Mouse (Mus musculus): ENCODE measurements around the gene Zfp667. TPM values are rescaled to one million over a fixed set of nuclear protein-coding genes. Genes with fewer than 3 reads are reported as not detected.
"Not testable (repeated sequence)": the region's sequence is repeated elsewhere in the genome, so short reads cannot be mapped to it uniquely, and the experiment has no call there.

Gene Zfp667
- 6.8 and 15.9 TPM in 2 replicates for total RNA-seq (2017)

GRCm38 (mm10) chr7:6285842-6286705, at the start of gene Zfp667:
Gene Zfp667 (plus strand): TSS chr7:6286579.
- ATAC-seq (replicated peaks in 1 of 2; ENCODE audit: insufficient read depth in 1 of 2, low FRiP score in 2 of 2, low TSS enrichment in 1 of 2, low read depth in 1 of 2, poor library complexity in 2 of 2, severe bottlenecking in 2 of 2) = peak; percentile 68 to 73

DNA sequence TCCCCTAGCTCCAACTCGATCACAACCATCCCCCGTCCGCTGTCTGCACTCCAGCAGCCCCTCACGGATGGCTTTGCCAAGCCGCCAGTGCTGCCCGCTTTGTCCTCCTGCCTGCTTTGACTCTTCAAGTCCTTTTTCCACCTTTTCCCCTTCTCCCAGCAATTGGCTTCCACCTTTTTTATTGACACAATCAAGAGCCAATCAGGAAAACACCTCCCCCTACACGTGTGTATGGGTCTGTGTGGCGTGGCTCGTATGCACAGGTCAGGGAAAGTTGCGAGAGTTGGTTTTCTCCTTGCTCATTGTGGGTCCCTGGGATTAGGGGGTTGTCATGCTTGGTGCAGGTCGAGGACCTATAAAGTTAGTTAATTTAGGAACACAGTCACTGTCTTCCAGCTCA, 46.6 kb upstream of the Zfp667 start:
- no peak for ATAC-seq (replicated peaks in 1 of 2; ENCODE audit: insufficient read depth in 1 of 2, low FRiP score in 2 of 2, low TSS enrichment in 1 of 2, low read depth in 1 of 2, poor library complexity in 2 of 2, severe bottlenecking in 2 of 2)

DNA sequence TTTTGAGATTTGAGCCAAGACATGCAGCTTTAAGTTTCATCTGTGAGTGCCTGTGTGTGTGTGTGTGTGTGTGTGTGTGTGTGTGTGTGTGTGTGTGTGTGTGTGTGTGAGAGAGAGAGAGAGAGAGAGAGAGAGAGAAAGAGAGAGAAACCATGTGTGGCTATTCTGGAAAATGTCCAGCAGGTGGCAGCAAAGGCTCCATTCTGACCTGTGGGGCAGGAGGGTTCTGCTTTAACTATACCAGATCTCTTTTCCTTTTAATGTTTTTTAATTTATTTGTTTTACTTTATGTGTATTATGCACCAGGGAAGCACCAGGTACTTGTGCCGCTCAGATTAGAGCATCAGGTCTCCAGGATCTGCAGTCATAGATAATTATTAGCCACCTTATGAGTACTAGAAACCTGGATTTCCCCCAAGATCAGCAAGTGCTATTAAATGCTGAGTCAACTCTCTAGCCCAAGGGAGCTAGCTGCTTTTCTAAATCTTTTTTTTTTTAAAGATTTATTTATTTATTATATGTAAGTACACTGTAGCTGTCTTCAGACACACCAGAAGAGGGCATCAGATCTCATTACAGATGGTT, 45.4 kb upstream of the Zfp667 start:
- peak; percentile 56 to 80 for ATAC-seq (replicated peaks in 1 of 2; ENCODE audit: insufficient read depth in 1 of 2, low FRiP score in 2 of 2, low TSS enrichment in 1 of 2, low read depth in 1 of 2, poor library complexity in 2 of 2, severe bottlenecking in 2 of 2)

DNA sequence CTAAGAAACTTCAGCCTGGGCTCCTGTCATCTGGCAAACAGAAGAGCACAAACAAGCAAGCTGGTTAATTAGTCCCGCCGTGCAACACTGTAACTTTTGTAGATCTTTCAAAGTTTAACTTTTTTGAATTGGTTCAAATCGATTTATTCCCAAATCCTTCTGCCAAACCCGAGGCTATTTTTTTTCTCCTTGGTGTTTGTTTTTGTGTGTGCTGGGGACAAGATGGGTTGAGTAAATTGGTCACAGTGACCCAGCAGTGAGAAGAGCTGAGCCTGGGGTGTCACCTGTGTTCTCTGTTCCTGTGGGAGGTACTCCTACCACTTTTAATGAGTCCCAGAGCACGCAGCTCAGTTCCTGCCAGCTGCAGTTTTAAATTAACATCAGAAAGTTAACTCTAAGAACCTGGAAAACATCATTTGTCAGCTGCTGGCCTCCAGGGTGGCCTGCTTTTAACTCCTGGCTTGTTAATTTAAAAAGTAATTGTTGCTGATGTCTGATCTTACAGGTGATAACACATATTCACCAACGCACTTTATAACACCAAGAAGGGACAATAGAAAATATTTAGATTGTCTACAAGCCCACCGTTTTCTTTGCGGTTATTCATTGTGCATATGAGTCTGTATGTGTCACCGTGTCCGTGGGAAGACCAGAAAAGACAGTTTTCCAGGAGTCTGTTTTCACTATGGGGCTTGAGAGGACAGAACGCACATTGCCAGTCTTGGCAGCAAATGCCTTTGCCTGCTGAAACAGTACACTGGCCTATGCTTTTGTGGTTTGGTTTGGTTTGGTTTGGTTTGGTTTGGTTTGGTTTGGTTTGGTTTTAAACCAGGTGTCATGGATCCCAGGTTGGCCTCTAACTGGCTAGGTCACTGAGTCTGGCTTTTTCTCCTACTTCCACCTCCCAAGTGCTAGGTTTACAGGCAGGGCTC, 41.8 kb upstream of the Zfp667 start:
- no peak for ATAC-seq (replicated peaks in 1 of 2; ENCODE audit: insufficient read depth in 1 of 2, low FRiP score in 2 of 2, low TSS enrichment in 1 of 2, low read depth in 1 of 2, poor library complexity in 2 of 2, severe bottlenecking in 2 of 2)

DNA sequence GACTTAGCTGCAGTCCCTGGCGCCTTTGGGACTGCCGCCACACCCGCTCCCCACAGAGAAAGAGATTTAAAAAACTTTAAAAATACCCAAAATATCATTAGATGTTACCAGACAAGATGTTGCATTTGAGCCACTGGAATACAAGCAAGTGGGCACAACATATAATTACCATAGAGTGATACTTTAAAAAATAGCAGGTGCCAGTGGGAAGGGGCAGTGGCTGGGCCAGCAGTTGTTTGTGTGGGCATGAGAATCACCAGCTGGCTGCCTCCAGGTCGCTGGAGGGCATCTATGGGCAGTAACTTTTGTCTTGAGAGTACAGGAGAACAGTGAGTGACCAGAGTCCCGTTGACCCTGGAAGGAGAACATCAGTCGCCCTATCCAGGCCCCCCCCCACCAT, 34.0 kb upstream of the Zfp667 start, which contains the start of gene Epp13:
Epp13 (plus strand) TSS at position 301 of the 400 bp plus-strand sequence.
- ATAC-seq (replicated peaks in 1 of 2; ENCODE audit: insufficient read depth in 1 of 2, low FRiP score in 2 of 2, low TSS enrichment in 1 of 2, low read depth in 1 of 2, poor library complexity in 2 of 2, severe bottlenecking in 2 of 2) = no peak

- no peak for ATAC-seq (replicated peaks in 1 of 2; ENCODE audit: insufficient read depth in 1 of 2, low FRiP score in 2 of 2, low TSS enrichment in 1 of 2, low read depth in 1 of 2, poor library complexity in 2 of 2, severe bottlenecking in 2 of 2)
Observed at GRCm38 (mm10) chr7:6254451-6254850, 31.9 kb upstream of the Zfp667 start.

DNA sequence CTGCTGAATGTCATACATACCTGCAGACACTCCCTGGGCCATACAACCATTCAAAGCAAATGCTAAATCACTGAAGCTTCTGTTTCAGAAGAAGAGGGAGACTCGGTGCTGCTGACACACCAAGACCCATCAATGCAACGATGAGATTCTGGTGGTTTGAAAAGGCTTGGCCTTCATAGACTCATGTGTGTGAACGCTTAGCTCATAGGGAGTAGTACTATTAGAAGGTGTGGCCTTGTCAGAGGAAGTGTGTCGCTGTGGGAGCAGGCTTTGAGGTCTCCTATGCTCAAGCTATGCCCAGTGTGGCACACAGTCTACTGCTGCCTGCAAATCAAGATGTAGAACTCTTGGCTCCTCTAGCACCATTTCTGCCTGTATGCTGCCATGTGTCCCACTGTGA, 29.0 kb upstream of the Zfp667 start:
- ATAC-seq (replicated peaks in 1 of 2; ENCODE audit: insufficient read depth in 1 of 2, low FRiP score in 2 of 2, low TSS enrichment in 1 of 2, low read depth in 1 of 2, poor library complexity in 2 of 2, severe bottlenecking in 2 of 2) = no peak

- no peak for ATAC-seq (replicated peaks in 1 of 2; ENCODE audit: insufficient read depth in 1 of 2, low FRiP score in 2 of 2, low TSS enrichment in 1 of 2, low read depth in 1 of 2, poor library complexity in 2 of 2, severe bottlenecking in 2 of 2)
Observed at GRCm38 (mm10) chr7:6258232-6259220, 27.9 kb upstream of the Zfp667 start.

GRCm38 (mm10) chr7:6260004-6260403, 26.4 kb upstream of the Zfp667 start:
- ATAC-seq (replicated peaks in 1 of 2; ENCODE audit: insufficient read depth in 1 of 2, low FRiP score in 2 of 2, low TSS enrichment in 1 of 2, low read depth in 1 of 2, poor library complexity in 2 of 2, severe bottlenecking in 2 of 2) = not testable (repeated sequence)

DNA sequence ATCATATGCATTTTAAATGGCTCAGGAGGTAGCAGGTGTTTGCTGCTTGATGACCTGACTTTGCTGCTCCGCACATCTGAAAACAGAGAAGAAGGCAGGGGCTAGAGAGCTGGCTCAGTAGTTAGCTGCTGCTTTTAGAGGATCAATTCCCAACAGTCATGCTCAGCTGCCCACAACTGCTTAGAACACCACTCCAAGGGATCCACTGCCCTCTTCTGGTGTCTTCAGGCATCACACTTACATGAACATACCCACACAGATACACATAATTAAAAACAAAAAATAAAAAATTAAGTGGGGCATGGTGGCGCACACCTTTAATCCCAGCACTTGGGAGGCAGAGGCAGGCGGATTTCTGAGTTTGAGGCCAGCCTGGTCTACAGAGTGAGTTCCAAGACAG, 24.3 kb upstream of the Zfp667 start:
- no peak for ATAC-seq (replicated peaks in 1 of 2; ENCODE audit: insufficient read depth in 1 of 2, low FRiP score in 2 of 2, low TSS enrichment in 1 of 2, low read depth in 1 of 2, poor library complexity in 2 of 2, severe bottlenecking in 2 of 2)

DNA sequence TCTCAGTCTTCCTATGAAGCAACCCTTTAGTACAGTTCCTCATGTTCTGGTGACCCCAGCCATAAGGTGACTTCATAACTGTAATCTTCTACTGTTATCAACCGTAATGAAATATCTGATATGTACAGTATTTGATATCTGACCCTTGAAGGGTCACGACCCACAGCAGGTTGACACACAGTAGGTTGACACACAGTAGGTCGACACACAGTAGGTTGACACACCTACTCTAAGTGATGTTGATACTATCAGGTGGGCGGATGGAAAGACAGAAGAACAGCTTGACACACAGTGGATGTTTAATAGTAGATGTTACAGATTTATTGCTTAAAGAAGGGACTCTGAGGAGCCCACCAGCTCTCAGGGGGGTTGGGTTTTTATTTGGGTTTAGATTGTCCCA, 23.4 kb upstream of the Zfp667 start:
- no peak for ATAC-seq (replicated peaks in 1 of 2; ENCODE audit: insufficient read depth in 1 of 2, low FRiP score in 2 of 2, low TSS enrichment in 1 of 2, low read depth in 1 of 2, poor library complexity in 2 of 2, severe bottlenecking in 2 of 2)

DNA sequence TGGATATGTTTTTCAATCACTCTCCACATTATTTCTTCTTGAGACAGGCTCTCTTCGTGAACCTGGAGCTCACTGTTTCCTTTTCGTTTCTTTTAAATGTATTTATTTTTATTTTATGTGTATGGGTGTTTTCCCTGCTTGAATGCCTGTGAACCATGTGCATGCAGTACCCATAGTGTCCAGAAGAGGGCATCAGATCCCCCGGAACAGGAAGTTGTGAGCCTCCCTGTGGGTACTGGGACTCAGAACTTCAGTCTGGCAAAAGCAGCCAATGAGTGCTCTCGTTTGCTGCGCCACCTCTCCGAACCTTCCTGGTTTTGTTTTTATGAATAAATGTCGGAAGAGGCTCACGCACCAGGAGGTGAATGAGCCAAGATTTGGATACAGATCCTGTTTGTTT, 20.7 kb upstream of the Zfp667 start:
- ATAC-seq (replicated peaks in 1 of 2; ENCODE audit: insufficient read depth in 1 of 2, low FRiP score in 2 of 2, low TSS enrichment in 1 of 2, low read depth in 1 of 2, poor library complexity in 2 of 2, severe bottlenecking in 2 of 2) = peak in 1 of 2 experiments; percentile 37; a peak in 2 of 4 replicates

- peak in 1 of 2 experiments; percentile 34; a peak in 1 of 4 replicates for ATAC-seq (replicated peaks in 1 of 2; ENCODE audit: insufficient read depth in 1 of 2, low FRiP score in 2 of 2, low TSS enrichment in 1 of 2, low read depth in 1 of 2, poor library complexity in 2 of 2, severe bottlenecking in 2 of 2)
Observed at GRCm38 (mm10) chr7:6277906-6278305, 8.5 kb upstream of the Zfp667 start.

DNA sequence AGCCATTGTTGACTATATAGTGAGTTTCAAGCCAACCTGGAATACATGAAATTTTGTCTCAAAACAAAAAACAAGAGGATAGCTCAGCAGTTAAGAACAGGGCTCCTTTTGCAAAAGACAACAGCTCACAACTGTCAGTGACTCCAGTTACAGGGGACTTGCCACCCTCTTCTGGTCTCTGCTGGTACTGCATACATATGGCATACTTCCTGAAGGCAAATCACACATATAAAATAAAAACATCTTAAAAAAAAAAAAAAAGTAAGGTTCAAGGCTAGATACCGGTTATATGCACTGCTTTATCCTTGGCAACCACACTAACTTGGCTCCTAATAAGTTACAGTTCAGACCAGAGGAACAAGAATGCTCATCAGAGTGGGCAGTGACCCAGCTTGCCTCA, 3.6 kb upstream of the Zfp667 start:
- peak; percentile 40 to 47; a peak in 2 of 4 replicates for ATAC-seq (replicated peaks in 1 of 2; ENCODE audit: insufficient read depth in 1 of 2, low FRiP score in 2 of 2, low TSS enrichment in 1 of 2, low read depth in 1 of 2, poor library complexity in 2 of 2, severe bottlenecking in 2 of 2)

- ATAC-seq (replicated peaks in 1 of 2; ENCODE audit: insufficient read depth in 1 of 2, low FRiP score in 2 of 2, low TSS enrichment in 1 of 2, low read depth in 1 of 2, poor library complexity in 2 of 2, severe bottlenecking in 2 of 2) = peak; percentile 70 to 74
Observed at GRCm38 (mm10) chr7:6283451-6284075, 2.8 kb upstream of the Zfp667 start.

DNA sequence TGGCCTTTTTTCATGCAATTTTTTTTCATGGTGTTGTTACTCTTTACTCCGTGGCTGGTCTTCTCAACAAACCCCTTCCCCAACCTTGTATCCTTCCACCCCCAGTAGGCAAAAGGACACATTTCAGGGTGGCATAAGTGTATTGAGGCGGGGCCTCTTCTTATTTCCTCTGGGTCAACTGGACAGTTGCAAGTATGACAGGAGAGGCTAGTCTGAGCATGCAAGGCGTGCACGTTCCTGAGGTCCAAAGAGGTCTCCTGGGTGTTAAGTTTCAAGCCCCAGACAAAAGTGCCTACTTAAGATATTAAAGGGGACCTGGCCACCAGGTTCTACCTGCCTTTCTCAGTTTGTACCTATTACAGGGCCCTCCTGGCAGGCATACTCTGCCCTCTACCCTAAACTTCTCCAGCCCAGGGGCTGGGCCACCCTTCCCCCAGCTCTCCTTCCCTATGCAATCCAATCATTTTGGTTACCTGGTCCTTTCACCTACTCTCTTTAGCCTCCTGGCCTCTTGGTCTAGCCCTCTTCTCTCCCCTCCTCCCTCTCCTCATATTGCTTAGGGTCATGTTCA, 1.9 kb upstream of the Zfp667 start:
- ATAC-seq (replicated peaks in 1 of 2; ENCODE audit: insufficient read depth in 1 of 2, low FRiP score in 2 of 2, low TSS enrichment in 1 of 2, low read depth in 1 of 2, poor library complexity in 2 of 2, severe bottlenecking in 2 of 2) = no peak

Measured in hematopoietic stem cell, adult 5-6 weeks (primary cell).